Mouse (Mus musculus): ENCODE data around the gene Mcoln2.

DNA sequence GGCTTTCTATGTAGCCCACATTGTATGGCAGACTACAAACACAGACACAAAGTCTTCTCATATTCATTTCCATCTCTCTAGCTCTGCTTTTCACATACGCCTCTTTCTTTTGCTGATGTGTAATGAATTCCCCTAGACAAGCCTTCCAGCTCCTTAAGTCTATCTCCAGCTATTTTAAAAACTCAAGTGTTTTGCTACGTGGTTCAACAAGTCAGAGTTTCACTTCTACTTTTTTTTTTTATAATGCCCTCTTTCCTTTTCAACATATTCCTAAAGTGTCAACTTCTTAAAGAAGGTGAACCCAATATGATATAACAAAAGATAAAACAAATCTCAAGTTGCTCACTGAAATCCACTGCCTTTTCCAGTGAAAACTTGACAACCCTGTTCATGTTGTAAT lies 62.3 kb downstream of the Mcoln2 start:
- TF ChIP-seq ELF1 (IDR thresholded peaks at IDR 0.05; ENCODE audit: low read depth, low read length) (no peak), CHD1 (IDR thresholded peaks at IDR 0.05; ENCODE audit: low read depth, low read length) (no peak), EP300 (IDR thresholded peaks at IDR 0.05; ENCODE audit: low read length) (peak; percentile 91), KAT2A (IDR thresholded peaks at IDR 0.05; ENCODE audit: insufficient replicate concordance, low read length) (no peak), JUND (conservative IDR thresholded peaks at IDR 0.05; ENCODE audit: low read depth, low read length) (peak; percentile 15; the same call in 1 of the 2 replicates), UBTF (IDR thresholded peaks at IDR 0.05; ENCODE audit: low read depth, low read length) (no peak), USF2 (conservative IDR thresholded peaks at IDR 0.05; ENCODE audit: low read depth, low read length) (no peak), ETS1 (conservative IDR thresholded peaks at IDR 0.05; ENCODE audit: low read depth, low read length) (peak; percentile 54; the same call in 1 of the 2 replicates), CTCF (conservative IDR thresholded peaks at IDR 0.05 in 1 of 2, IDR thresholded peaks at IDR 0.05 in 1 of 2; ENCODE audit: low read depth in 2 of 2, low read length in 2 of 2) (no peak), POLR2A (IDR thresholded peaks at IDR 0.05; ENCODE audit: low read depth, low read length) (no peak), ZNF384 (IDR thresholded peaks at IDR 0.05; ENCODE audit: low read depth, low read length) (peak; percentile 97), CHD2 (IDR thresholded peaks at IDR 0.05; ENCODE audit: low read length) (no peak), MEF2A (IDR thresholded peaks at IDR 0.05; ENCODE audit: borderline replicate concordance, low read depth, low read length) (no peak; the same call in 1 of the 2 replicates)
